Mouse (Mus musculus): ENCODE measurements at regions not wholly inside any gene's neighbourhood (a gene's known extent, or its start where the extent isn't known, plus 50 kb on each side); places are given as distances from the start of the nearest gene placed in this dataset.

DNA sequence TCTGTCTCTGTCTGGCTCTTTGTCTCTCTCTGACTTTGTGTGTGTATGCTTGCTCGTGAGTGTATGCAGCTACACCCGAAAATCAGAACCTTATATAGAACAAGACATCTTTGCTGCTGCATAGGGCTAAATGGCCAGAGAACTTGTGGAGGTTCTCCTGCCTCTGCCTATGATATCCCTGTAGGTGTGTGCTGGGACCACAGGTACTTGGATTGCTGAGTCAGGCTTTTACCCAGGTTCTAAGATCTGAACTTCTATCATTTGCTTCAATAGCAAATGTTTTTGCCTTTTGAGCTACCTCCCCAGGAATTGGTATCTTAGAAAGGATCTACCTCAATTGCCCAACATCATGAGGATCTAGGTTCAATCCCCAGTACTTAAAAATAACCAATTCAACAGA is 210.3 kb upstream of the Sash1 start:
- DNase-seq (ENCODE audit: low spot score) (no peak), ATAC-seq (replicated peaks; ENCODE audit: insufficient number of reproducible peaks, low FRiP score, low TSS enrichment, low read depth) (no peak)
- H3K9ac ChIP-seq (replicated peaks; ENCODE audit: low read length), result no peak overlapping the region
- H3K4me2 ChIP-seq (ENCODE audit: low read depth, low read length), result no peak overlapping the region
- H3K4me1 ChIP-seq (ENCODE audit: control insufficient read depth, insufficient read depth, low read length), result no peaks in the 10 kb centered on the region
- H3K27me3 ChIP-seq (ENCODE audit: control insufficient read depth, insufficient read depth, low read length), result no peaks in the 10 kb centered on the region
- no peak overlapping the region for H3K4me3 ChIP-seq (ENCODE audit: low read depth, low read length)
- WGBS, result 87% methylated on average over 2 of the region's 2 CpGs
- H3K36me3 ChIP-seq (replicated peaks; ENCODE audit: control insufficient read depth, insufficient read depth, low read depth, low read length), result no peaks in the 10 kb centered on the region
- H3K27ac ChIP-seq (replicated peaks; ENCODE audit: low read depth, low read length), result no peak overlapping the region
- no peaks in the 10 kb centered on the region for H3K9me3 ChIP-seq (replicated peaks; ENCODE audit: control insufficient read depth, low read length)

DNA sequence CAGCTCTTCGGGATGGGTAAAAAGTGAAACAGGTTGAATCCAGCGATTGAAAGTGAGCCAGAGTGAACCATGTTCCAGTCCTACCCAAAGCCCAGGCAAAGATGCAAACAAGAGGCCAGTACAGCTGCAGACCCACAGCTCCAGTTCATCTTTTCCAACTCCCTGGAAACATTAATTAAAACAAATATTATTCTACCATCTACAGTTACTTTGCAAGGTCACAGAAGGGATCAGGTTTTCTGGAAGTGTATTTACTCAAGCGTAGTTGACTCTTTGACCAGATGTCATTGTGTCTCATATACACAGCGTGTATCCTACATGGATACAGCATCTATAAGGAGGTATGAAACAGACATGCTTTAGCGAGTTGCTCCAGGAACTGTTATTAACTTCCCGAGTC is 209.3 kb upstream of the Sash1 start:
- no peak overlapping the region for H3K4me3 ChIP-seq (ENCODE audit: low read depth, low read length)
- H3K9ac ChIP-seq (replicated peaks; ENCODE audit: low read length), result no peak overlapping the region
- H3K27me3 ChIP-seq (ENCODE audit: control insufficient read depth, insufficient read depth, low read length), result no peaks in the 10 kb centered on the region
- no peak for ATAC-seq (replicated peaks; ENCODE audit: insufficient number of reproducible peaks, low FRiP score, low TSS enrichment, low read depth)
- H3K27ac ChIP-seq (replicated peaks; ENCODE audit: low read depth, low read length), result no peak overlapping the region
- H3K9me3 ChIP-seq (replicated peaks; ENCODE audit: control insufficient read depth, low read length), result no peaks in the 10 kb centered on the region
- H3K4me2 ChIP-seq (ENCODE audit: low read depth, low read length), result no peak overlapping the region
- H3K36me3 ChIP-seq (replicated peaks; ENCODE audit: control insufficient read depth, insufficient read depth, low read depth, low read length), result no peaks in the 10 kb centered on the region
- H3K4me1 ChIP-seq (ENCODE audit: control insufficient read depth, insufficient read depth, low read length), result no peaks in the 10 kb centered on the region
- peak; percentile 21 for DNase-seq (ENCODE audit: low spot score)
- 56% methylated on average over 6 of the region's 6 CpGs for WGBS

DNA sequence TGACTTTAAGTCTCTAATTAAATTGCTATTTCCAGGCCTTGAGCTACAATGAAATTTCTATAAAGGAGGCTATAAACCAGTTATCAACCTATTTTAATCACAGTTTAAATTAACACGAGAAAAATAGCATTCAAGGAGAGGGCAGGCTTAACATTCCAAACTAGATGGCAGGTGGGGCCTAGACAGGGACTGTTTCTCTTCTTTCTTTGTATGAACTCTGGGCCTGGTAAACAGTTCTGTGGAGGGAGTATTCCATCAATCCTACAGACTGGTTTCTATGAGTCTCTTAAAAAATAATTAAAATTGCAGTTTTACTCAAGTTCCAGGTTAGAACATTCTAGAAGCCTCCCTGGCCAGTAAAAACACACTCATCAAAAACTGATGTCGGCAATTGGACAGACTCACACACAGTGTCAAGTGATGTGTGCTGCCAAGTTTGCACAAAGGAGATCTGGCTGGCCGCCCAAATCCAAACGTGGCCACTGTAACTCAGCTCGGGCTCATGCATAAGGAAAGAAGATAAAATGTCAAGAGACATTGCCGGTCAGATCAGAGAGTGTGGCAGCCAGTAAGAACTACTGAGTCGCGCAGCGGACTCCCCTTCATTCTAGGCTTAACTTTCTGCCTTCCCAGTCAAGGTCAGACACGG is 206.5 kb upstream of the Sash1 start:
- Histone ChIP-seq H3K36me3 (replicated peaks; ENCODE audit: control insufficient read depth, insufficient read depth, low read depth, low read length) (no peaks in the 10 kb centered on the region), H3K9me3 (replicated peaks; ENCODE audit: control insufficient read depth, low read length) (no peaks in the 10 kb centered on the region), H3K4me3 (ENCODE audit: low read depth, low read length) (no peak overlapping the region), H3K4me2 (ENCODE audit: low read depth, low read length) (no peak overlapping the region), H3K27ac (replicated peaks; ENCODE audit: low read depth, low read length) (no peak overlapping the region), H3K27me3 (ENCODE audit: control insufficient read depth, insufficient read depth, low read length) (no peaks in the 10 kb centered on the region), H3K4me1 (ENCODE audit: control insufficient read depth, insufficient read depth, low read length) (no peaks in the 10 kb centered on the region), H3K9ac (replicated peaks; ENCODE audit: low read length) (no peak overlapping the region)
- 85% methylated on average over 10 of the region's 10 CpGs for WGBS
- no peak for ATAC-seq (replicated peaks; ENCODE audit: insufficient number of reproducible peaks, low FRiP score, low TSS enrichment, low read depth)
- DNase-seq (ENCODE audit: low spot score), result no peak

GRCm38 (mm10) chr10:9090961-9091360 is 205.1 kb upstream of the Sash1 start:
- H3K27ac ChIP-seq (replicated peaks; ENCODE audit: low read depth, low read length), result no peak overlapping the region
- WGBS, result 89% methylated on average over 6 of the region's 6 CpGs
- no peaks in the 10 kb centered on the region for H3K27me3 ChIP-seq (ENCODE audit: control insufficient read depth, insufficient read depth, low read length)
- H3K36me3 ChIP-seq (replicated peaks; ENCODE audit: control insufficient read depth, insufficient read depth, low read depth, low read length), result no peaks in the 10 kb centered on the region
- no peak overlapping the region for H3K4me2 ChIP-seq (ENCODE audit: low read depth, low read length)
- H3K9me3 ChIP-seq (replicated peaks; ENCODE audit: control insufficient read depth, low read length), result no peaks in the 10 kb centered on the region
- H3K4me1 ChIP-seq (ENCODE audit: control insufficient read depth, insufficient read depth, low read length), result no peaks in the 10 kb centered on the region
- no peak overlapping the region for H3K9ac ChIP-seq (replicated peaks; ENCODE audit: low read length)
- no peak for DNase-seq (ENCODE audit: low spot score)
- H3K4me3 ChIP-seq (ENCODE audit: low read depth, low read length), result no peak overlapping the region
- no peak for ATAC-seq (replicated peaks; ENCODE audit: insufficient number of reproducible peaks, low FRiP score, low TSS enrichment, low read depth)

- Histone ChIP-seq H3K9ac (replicated peaks; ENCODE audit: low read length) (no peak overlapping the region), H3K9me3 (replicated peaks; ENCODE audit: control insufficient read depth, low read length) (no peaks in the 10 kb centered on the region), H3K27me3 (ENCODE audit: control insufficient read depth, insufficient read depth, low read length) (no peaks in the 10 kb centered on the region), H3K4me1 (ENCODE audit: control insufficient read depth, insufficient read depth, low read length) (no peaks in the 10 kb centered on the region), H3K4me3 (ENCODE audit: low read depth, low read length) (no peak overlapping the region), H3K36me3 (replicated peaks; ENCODE audit: control insufficient read depth, insufficient read depth, low read depth, low read length) (no peaks in the 10 kb centered on the region), H3K27ac (replicated peaks; ENCODE audit: low read depth, low read length) (no peak overlapping the region), H3K4me2 (ENCODE audit: low read depth, low read length) (no peak overlapping the region)
- no peak for ATAC-seq (replicated peaks; ENCODE audit: insufficient number of reproducible peaks, low FRiP score, low TSS enrichment, low read depth)
- DNase-seq (ENCODE audit: low spot score), result no peak
- 93% methylated on average over 3 of the region's 3 CpGs for WGBS
Measured at GRCm38 (mm10) chr10:9087871-9088270, 202.0 kb upstream of the Sash1 start.

- Histone ChIP-seq H3K4me1 (ENCODE audit: control insufficient read depth, insufficient read depth, low read length) (no peaks in the 10 kb centered on the region), H3K9me3 (replicated peaks; ENCODE audit: control insufficient read depth, low read length) (no peaks in the 10 kb centered on the region), H3K4me3 (ENCODE audit: low read depth, low read length) (no peak overlapping the region), H3K9ac (replicated peaks; ENCODE audit: low read length) (no peak overlapping the region), H3K27me3 (ENCODE audit: control insufficient read depth, insufficient read depth, low read length) (no peaks in the 10 kb centered on the region), H3K27ac (replicated peaks; ENCODE audit: low read depth, low read length) (no peak overlapping the region), H3K4me2 (ENCODE audit: low read depth, low read length) (no peak overlapping the region), H3K36me3 (replicated peaks; ENCODE audit: control insufficient read depth, insufficient read depth, low read depth, low read length) (no peaks in the 10 kb centered on the region)
- ATAC-seq (replicated peaks; ENCODE audit: insufficient number of reproducible peaks, low FRiP score, low TSS enrichment, low read depth), result no peak
- no peak for DNase-seq (ENCODE audit: low spot score)
- WGBS, result 74% methylated on average over 3 of the region's 3 CpGs
Measured at GRCm38 (mm10) chr10:9087171-9087570, 201.3 kb upstream of the Sash1 start.

GRCm38 (mm10) chr10:9086666-9087065 is 200.8 kb upstream of the Sash1 start:
- Histone ChIP-seq H3K4me1 (ENCODE audit: control insufficient read depth, insufficient read depth, low read length) (no peaks in the 10 kb centered on the region), H3K9ac (replicated peaks; ENCODE audit: low read length) (no peak overlapping the region), H3K36me3 (replicated peaks; ENCODE audit: control insufficient read depth, insufficient read depth, low read depth, low read length) (no peaks in the 10 kb centered on the region), H3K9me3 (replicated peaks; ENCODE audit: control insufficient read depth, low read length) (no peaks in the 10 kb centered on the region), H3K27me3 (ENCODE audit: control insufficient read depth, insufficient read depth, low read length) (no peaks in the 10 kb centered on the region), H3K4me2 (ENCODE audit: low read depth, low read length) (no peak overlapping the region), H3K4me3 (ENCODE audit: low read depth, low read length) (no peak overlapping the region), H3K27ac (replicated peaks; ENCODE audit: low read depth, low read length) (no peak overlapping the region)
- ATAC-seq (replicated peaks; ENCODE audit: insufficient number of reproducible peaks, low FRiP score, low TSS enrichment, low read depth) (no peak), DNase-seq (ENCODE audit: low spot score) (no peak)
- 84% methylated on average over 2 of the region's 2 CpGs for WGBS

DNA sequence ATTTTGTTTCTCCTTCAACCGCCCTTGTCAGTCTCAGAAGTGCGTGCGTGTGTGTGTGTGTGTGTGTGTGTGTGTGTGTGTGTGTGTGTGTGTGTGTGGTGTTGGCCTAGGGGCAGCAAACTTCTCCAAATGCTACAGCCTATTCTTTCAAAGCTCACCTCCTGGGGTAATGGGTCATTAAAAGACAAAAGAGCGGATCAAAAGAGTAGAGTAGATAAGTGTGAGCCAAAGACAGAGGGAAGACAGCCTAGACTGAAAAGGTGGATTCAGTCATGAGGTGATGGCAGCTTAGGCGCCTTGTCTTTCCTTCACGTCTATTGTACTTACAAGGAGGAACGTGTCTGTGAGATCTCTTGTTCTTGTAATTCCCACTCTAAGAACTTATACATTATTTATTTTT is 199.6 kb upstream of the Sash1 start:
- H3K9me3 ChIP-seq (replicated peaks; ENCODE audit: control insufficient read depth, low read length), result no peaks in the 10 kb centered on the region
- H3K9ac ChIP-seq (replicated peaks; ENCODE audit: low read length), result no peak overlapping the region
- H3K27ac ChIP-seq (replicated peaks; ENCODE audit: low read depth, low read length), result no peak overlapping the region
- ATAC-seq (replicated peaks; ENCODE audit: insufficient number of reproducible peaks, low FRiP score, low TSS enrichment, low read depth), result no peak
- H3K36me3 ChIP-seq (replicated peaks; ENCODE audit: control insufficient read depth, insufficient read depth, low read depth, low read length), result no peaks in the 10 kb centered on the region
- no peak overlapping the region for H3K4me2 ChIP-seq (ENCODE audit: low read depth, low read length)
- 49% methylated on average over 7 of the region's 7 CpGs for WGBS
- no peak overlapping the region for H3K4me3 ChIP-seq (ENCODE audit: low read depth, low read length)
- DNase-seq (ENCODE audit: low spot score), result no peak
- H3K27me3 ChIP-seq (ENCODE audit: control insufficient read depth, insufficient read depth, low read length), result no peaks in the 10 kb centered on the region
- H3K4me1 ChIP-seq (ENCODE audit: control insufficient read depth, insufficient read depth, low read length), result no peaks in the 10 kb centered on the region

All from embryonic facial prominence, embryonic 11.5 days (tissue).